Mouse (Mus musculus) embryo, embryonic 11 days (tissue): ENCODE data around the gene Sema3e.

Experiments
- DNase-seq: peaks from one replicate; pipeline ENCODE4 v3.0.0-alpha.2; 2015

Sema3e gene

DNA sequence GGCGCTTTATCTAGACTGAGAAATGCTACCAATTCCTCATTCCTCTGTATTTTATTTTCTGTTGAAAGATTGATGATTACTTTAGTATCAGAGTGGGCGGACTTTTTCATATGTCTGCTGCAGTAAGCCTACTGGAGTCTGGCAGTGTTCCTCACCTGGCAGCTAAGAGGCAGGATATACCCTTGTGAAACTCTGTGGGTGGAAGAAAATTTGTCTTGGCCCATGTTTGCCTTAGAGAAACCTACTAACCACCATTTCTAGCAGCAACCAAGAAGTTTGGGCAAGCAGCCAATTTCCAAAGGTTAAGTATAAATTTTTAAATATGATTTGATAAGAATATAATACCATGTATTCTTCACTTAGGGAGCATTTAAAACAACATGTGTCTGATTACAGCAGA, 63.0 kb downstream of the Sema3e start:
- no peak for DNase-seq

DNA sequence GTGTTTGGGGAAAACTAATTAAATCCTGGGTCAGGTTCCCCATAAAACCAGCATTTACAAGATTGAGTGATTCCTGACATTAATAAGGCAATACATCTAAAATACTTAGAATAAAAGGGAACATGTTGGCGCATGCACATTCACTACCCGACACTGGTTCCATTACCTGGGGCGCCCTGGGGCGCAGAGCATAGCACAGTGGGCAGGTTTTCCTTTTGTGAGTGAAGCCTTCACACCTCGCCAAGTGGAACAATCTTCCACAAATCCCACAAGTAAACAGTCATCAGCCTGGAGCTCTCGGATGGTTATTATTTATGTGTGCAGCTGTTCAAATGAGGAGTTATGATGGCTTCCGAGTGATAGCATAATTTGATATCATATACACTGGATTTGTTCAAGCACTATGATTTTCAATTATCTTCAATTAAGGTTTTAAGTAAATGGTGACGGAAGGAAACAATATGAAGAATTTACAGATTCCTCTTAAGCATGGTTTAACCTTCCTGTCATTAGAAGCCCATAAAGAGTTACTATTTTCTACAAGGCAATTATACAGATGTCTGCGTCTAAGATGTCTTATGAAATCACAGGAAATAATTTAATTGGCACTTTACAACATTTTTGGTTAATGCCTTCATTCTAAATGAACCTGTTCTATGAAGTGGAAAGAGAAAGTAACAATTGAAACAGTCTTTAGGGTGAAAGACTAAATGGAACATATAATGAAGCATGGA, 65.0 kb downstream of the Sema3e start:
- no peak for DNase-seq

DNA sequence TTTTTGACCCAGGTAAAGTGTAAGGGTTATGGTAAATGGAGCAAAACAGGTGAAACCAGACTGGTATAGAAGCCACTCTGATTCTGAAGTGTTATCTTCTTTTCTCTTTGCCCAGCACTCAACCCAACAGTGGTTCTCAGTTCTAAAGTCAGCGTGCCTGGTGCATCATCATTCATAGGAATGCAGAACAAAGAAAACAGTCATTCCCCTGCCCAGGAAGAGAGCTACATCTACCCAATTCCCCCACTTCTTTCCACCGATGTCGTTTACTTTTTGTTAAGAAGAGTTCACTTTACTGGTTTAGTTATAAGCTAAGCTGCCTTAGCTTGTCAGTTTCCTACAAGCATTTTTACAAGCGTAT, 65.5 kb downstream of the Sema3e start:
- no peak for DNase-seq

DNA sequence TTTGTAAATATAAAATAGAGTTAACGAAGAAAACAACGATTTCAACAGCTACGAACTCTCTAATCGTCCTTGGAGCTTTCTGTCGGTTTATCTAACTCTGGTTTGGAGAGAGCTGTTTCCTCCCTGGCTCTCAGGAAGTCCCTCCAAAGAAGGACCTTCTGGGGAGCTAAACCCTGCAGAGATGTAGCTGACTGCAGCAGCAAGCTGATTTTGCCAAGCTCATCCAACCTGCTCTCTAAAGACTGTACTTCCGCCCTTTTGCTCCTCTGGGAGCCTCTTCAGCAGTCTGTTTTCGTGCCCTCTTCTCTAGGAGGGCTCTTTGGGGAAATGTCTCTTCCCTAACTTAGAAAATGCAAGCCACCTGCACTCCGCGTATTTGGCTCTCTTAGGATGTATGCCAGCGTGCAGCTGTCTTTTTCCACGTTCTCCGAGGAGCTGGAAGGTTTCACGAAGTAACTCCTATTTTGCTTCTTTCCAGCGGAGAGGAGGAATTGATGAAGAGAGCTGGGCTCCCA, 67.2 kb downstream of the Sema3e start:
- DNase-seq: no peak

DNA sequence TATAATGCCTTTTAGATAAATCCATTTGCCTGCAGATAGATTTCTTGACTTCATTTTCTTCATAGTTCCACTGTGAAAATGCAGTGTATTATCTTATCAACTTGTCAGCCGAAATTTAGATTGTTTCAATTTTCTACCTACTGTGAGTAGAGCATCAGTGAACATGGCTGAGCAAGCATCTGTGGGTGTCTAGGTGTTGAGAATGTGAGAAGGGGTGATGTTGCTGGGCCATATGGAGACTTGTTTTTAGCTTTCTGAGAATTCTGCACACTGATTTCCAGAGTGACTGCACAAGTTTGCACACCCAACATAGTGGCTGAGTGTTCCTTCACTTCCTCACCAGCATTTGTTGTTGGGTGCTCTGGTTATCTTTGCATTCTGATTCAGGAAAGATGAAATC, 71.1 kb downstream of the Sema3e start:
- no peak for DNase-seq

DNA sequence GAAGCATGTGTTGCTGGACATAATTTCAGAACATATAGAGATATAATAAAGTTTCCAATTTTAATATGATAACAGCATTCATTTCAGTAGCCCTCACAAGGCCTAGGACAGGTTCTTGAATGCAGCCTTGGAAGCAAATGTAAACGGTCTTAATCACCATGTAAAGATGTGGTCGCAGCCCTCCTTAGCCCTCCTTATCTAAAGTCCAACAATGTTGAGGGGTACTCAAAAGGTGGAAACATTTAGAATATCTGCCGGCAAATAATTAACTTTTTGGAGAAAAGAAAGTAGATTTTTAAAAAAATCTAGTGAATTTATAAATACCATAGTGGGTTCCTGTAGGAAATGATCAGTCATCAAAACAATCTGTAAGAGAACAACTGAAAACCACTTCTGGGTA, 73.6 kb downstream of the Sema3e start:
- DNase-seq: no peak

DNA sequence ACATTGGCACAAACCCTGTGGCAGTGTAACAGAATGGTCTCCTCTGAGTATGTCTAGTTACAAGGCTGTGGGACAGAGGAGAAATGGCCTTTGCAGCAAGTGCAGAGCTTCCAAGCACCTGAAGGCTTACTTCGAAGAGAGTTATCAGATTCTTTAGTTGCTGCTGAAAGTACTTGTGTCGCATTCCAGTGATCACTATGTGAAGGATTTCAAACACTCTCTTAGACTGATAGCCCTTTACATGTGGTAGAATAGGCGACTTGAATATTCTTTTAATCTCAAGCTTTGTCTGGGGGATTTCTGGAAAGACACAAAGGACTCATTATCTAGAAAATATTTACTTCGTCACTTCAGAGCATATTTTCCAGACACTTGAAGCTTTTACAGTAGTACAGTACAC, 82.3 kb downstream of the Sema3e start:
- no peak for DNase-seq

DNA sequence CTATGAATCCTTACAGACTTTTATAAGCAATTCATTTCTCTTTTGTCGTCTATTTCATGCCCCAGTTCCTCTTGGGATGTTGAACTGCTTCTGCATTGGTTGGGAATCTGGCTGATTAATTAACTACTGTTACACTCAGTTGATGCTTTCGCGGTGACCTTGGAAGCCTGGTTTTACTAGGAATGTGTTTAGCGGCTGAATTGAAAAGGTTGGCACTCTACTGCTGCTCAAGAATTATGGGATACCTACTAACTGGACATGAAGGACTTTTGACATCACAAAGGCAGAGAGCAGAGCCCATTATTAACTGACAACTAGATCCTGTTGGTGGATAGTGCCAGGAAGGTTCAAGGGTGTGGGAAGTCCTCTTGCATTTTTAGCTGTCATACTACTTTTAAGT, 83.9 kb downstream of the Sema3e start:
- DNase-seq: no peak

DNA sequence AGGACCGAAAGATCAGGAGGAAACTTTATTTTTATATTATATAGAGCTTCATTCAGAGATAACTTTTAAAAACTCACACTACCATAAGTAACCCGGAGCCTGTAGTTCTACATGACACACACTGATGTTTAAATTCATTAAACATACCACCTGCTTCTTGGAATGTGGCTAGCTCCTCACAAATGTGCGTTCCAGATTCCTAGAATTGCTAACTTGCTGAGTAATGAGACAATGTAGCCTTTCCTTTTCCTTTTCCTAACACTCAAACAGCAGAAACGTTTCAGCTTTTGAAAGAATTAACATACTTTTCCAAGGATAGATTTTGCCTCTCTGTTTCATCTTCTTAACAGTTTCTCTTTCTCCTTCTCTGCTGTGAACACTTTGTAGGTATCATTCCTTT, 86.3 kb downstream of the Sema3e start:
- DNase-seq: no peak

DNA sequence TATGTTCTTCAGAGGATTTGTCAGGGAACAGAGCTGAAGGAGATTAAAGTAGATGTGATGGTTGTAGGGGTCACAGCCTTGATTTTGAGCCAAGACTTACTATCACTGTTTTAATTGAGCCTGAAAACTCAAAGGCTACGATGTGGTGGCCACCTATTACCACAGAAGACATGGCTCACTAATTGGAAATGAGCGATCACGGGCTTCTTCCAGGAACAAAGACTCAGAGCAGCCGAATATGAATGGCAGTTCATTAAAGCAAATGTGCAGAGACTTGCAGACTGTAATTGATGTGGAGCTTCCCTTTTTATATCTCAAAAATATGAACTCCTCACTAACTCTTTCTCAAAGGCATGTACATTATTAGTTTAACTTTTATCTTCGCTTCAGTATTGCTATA, 96.8 kb downstream of the Sema3e start:
- no peak for DNase-seq

DNA sequence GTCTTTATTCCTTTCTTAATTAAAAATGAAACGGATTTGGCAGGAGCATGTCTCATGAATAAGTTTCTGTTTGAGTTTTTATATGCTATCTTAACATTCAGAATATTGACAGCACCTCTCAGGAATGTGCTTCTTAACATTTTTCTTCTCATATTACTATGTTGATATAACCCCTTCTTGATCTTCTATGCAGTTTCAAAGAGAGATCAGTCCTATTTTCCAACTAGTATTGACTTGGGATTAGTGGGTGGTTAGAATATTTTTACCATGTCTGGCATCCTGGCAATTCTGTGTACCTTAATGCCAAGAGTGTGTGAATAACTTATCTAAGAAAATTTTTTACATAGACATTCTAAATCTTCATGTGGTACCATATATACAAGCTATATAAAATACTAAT, 101.5 kb downstream of the Sema3e start:
- DNase-seq: no peak

DNA sequence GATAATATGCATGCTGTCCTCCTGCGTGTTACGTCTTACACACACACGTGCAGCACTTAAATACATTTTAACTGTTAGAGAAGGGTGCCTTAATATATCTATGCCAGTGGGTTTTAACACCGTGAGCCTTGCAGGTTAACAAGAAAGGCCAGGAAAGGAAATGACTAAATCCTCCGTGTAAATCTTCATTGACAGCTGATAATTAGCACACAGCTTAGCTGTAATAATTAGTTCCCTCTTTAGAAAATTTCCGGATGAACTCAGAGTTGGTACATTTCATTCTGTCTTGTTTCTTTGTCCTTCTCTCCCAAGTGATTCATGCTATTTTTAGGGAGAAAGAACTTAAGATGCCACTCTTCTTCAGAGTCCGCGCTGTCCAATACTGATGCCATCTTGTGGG, 110.9 kb downstream of the Sema3e start:
- DNase-seq: no peak

DNA sequence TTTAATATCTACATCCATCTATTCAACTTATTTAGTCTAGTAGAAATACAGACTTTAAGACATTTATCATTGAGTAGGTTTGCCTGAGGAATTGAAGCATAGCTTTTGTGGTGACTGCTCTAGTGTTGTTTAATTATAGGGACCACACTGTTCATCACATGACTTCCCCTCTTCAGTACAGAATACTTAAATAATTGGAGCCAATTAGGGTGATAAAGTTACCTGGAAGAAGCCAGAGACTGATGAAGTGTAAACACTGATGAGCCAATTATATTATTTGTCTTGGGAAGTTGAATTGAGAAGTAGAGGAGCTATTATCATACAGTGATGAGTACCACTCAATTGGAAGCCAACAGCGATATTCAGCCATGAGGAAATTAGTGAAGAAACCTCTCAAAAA, 113.6 kb downstream of the Sema3e start:
- DNase-seq: no peak

DNA sequence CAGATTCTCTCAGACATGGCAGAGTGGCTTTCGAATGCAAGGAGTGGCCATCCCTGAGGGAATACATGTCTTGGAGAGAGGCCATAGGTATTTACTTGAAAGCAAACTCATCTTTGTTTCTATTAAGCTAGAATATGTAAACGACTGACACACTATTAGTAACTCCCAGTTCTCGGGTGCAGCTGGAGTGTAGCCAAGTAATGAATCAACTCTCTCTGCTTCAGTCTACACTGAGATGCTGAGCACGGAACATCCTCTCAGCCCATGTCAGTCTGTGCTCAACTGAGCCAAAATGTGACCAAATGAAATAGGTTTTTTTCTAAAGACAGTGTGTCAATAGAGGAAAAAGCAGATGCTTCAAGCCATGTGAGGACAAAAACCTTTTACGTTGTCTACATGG, 137.5 kb downstream of the Sema3e start:
- no peak for DNase-seq

DNA sequence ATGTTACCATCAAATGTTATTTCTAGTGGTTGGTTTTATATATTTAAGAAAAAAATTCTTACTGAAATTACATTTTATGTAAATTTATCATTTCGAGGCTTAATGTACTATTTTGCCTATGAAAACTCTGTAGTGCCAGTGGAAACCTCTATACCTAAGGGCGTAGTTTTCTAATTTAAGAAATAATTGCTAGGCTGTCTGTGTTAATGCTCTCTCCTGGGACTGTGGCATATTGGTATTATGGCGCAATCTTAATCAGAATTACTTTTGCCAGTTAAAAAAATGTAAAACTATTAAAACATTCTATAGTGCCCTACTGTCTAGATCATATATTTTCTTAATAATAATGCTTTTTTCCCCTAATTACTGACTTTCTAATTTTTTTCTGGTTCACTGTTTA, 138.2 kb downstream of the Sema3e start:
- DNase-seq: no peak

DNA sequence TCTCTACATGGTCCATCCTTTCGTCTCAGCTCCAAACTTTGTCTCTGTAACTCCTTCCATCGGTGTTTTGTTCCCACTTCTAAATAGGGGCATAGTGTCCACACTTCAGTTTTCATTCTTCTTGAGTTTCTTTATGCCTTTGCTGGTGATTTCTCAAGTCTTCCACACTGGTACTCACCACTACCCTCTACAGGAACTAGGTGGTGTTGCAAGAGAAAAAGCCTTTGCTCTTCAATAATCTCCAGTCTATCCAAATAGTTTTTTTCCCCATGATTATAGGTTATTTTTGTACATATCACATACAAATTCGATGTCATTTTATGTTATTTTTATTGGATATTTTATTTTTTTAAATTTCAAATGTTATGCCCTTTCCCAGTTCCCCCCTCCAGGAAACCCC, 142.7 kb downstream of the Sema3e start:
- peak; percentile 16 for DNase-seq

DNA sequence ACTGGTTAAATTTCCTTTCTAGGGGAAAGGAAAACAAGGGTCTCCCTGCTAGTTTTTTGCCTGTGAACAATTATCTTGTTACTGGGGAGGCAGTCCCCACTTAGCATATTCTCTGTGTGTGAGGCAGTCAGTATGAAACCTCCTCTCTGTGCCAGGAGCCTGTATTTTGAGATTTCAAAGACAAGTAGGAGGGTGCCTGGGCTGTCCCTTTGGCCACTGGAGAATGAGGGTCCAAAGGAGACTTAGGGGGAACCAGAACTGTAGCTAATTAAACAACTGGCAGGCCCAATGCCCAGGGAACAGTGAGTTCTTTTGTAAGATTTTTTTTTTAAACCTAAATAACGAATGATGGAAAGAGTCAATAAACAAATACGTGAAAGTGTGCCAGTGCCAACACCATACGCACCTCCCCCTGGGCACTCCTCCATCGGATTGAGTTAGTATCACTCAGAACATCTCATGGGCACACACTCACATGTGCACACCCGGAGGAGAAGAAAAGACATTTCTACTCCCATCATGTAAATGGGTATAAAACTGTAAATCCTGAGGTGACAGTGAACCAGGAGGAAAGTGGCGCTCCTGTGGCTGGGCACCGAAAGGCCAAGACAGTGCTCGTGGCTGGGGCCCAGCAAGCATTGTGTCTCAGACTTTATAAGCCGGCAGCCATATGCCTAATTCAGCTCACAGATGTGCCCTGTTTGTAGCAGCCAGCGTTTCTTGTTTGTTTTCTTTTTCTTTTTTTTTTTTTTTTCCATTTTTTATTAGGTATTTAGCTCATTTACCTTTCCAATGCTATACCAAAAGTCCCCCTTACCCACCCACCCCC, 148.5 kb downstream of the Sema3e start:
- DNase-seq: no peak

DNA sequence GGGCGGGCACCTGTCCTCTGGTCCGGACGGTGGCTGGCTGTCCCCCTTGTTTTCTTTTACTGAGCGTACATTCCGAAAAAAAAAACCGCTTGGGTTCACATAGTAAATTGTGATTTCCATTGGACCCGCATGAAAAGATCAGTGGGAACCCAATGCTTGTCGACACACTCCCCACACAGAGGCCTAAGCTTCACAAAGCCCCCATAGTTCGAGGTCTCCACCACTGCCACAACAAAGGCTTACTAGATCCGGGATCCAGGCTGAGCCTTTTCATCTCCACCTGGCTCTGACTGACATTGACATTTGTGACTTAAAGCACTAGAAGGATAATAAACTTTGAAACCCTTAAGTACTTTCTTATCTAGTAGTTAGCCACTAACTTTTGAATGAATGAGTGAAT, 155.5 kb downstream of the Sema3e start:
- DNase-seq: no peak

DNA sequence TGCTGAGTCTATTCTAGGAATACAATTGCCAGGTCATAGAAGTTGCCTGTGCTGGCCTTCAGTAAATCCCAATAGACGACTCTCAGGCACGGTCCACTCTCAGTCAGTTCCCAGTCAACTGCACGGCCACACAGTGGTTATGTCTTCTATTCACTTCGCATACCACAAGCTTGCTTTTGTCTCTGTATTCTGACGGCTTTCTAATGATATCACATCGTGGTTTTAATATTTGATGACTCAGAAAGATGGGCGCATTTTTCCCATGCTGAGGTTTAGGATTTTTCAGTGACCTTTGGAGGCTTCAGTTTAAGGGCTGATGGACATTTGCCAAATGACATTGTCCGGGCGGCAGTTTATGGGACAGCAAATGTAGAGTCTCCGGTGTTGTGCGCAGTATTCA, 157.1 kb downstream of the Sema3e start:
- no peak for DNase-seq

DNA sequence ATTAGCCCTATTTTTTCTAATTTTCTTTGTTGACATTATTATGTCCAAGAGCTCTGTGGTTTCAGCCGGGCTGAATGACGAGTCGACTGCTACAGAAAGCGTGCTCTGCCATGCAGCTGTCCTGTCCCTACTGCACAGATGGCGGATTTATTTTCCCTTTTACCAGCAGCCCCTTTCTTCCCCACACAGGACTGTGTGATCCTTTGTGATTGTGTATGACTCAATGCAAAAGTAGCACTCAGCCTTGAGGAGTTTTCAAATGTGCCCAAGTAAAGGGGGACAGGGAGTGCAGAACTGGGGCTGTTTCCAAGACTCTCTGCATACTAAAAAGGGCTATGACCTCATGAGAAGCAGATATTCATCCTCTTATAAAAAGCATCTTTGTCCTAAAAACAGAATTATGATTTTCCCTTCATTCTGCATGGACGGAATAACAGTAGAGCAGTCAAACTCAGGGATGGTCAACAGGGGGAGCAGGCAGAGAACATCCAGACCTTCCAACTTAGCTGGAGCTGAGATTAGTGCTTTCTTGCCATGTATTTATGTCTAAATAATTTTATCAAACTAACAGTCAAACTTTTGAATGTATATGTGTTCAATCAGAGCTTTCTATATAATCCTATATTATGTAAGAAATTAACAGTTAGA, 170.2 kb downstream of the Sema3e start:
- DNase-seq: peak; percentile 13

DNA sequence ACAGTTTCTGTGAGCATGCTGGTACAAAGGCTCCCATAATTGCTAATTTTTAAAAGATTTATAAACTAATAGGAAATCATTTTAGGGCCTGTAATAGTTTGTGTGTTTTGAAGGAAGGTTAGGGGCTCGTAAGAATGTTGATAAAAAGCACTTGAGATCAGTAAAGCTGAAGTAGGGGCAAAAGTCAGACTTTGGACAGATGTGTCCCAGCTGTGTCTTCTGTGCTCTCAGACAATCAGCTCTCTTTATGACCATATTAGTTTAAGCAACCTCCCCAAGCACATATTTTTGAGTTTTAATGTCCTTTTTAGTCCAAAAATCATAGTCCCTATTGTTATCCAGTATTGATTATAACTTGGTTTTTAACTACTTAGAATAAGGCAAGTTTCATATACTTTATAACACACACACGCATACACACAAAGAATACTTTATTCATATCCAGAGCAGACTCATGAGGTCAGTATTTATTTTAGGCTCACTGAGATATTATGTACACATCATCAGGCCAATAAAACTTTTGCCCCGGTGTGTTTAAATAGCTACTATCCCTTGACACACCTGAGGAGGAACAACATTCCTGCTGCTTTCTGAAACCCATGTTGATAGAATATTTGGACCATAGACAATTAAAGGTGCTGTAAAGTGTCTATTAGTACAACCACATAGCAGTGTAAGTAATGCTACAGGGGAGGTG, 173.4 kb downstream of the Sema3e start:
- no peak for DNase-seq

DNA sequence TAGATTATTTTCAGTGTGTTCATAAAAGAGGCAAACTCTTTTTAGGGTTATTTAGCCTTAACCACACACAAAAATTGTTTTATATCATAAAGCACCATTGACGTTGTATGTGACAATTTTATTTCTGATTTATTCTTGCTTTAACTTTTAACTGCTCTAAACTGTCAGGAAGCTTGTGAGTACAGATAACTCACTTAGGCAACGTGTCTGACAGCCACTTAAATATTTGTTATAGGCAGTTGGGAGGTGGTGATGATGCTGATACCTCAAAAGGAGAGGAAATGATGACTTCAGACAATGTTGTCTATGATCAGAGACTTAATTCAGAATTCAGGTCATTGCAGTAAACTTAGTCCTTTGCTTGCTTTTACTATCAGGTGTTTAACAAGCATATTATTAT, 181.7 kb downstream of the Sema3e start:
- no peak for DNase-seq

DNA sequence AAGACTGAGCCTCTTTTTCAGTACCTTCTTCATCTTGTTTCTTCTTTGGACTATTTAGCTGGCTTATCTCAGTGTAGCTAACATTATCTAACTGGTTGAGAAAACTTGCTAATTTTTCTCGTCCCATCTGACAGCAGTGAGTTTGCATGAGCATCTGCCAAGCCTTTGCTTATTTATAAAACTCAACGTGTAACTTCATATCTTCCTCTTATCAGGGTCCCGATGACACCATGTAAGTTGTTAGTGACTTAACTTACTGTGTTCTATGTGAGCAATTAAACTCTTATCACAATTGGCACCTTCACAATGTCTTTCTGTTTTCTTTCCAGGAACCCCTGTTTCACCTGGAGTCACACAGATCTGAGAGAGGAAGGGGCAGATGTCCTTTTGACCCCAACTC, 184.9 kb downstream of the Sema3e start:
- DNase-seq: no peak
